Mouse (Mus musculus): Measurements from ENCODE around the gene C1rl.
"Not testable (repeated sequence)": the region's sequence is repeated elsewhere in the genome, so short reads cannot be mapped to it uniquely, and the experiment has no call there.

The C1rl gene

GRCm38 (mm10) chr6:124492842-124493561 is at the start of gene C1rl:
Gene C1rl (plus strand): TSS chr6:124493113.
- DNase-seq, result peak; percentile 92

GRCm38 (mm10) chr6:124443338-124443737 is 49.6 kb upstream of the C1rl start:
- DNase-seq, result no peak

GRCm38 (mm10) chr6:124446024-124446423 is 46.9 kb upstream of the C1rl start:
- no peak for DNase-seq

- DNase-seq, result no peak
Observed at GRCm38 (mm10) chr6:124446459-124446858, 46.5 kb upstream of the C1rl start.

- no peak for DNase-seq
Observed at GRCm38 (mm10) chr6:124447356-124447755, 45.6 kb upstream of the C1rl start.

- peak in 1 of 2 experiments; percentile 15 for DNase-seq
Observed at GRCm38 (mm10) chr6:124448186-124448852, 44.6 kb upstream of the C1rl start.

- DNase-seq, result no peak
Observed at GRCm38 (mm10) chr6:124448959-124449667, 43.8 kb upstream of the C1rl start.

GRCm38 (mm10) chr6:124449668-124450383 is 43.1 kb upstream of the C1rl start:
- DNase-seq, result no peak

- DNase-seq, result no peak
Observed at GRCm38 (mm10) chr6:124451995-124452394, 40.9 kb upstream of the C1rl start.

- DNase-seq, result peak; percentile 62 to 76
Observed at GRCm38 (mm10) chr6:124453756-124454155, 39.2 kb upstream of the C1rl start.

- no peak for DNase-seq
Observed at GRCm38 (mm10) chr6:124456243-124456642, 36.7 kb upstream of the C1rl start.

- no peak for DNase-seq
Observed at GRCm38 (mm10) chr6:124457827-124458226, 35.1 kb upstream of the C1rl start.

- no peak for DNase-seq
Observed at GRCm38 (mm10) chr6:124458505-124458904, 34.4 kb upstream of the C1rl start.

- no peak for DNase-seq
Observed at GRCm38 (mm10) chr6:124459388-124459787, 33.5 kb upstream of the C1rl start.

- no peak for DNase-seq
Observed at GRCm38 (mm10) chr6:124463881-124464291, 29.0 kb upstream of the C1rl start.

GRCm38 (mm10) chr6:124464305-124465271 is 28.3 kb upstream of the C1rl start, which contains the start of gene Clstn3:
Gene Clstn3 (minus strand): TSS chr6:124464794.
- peak; percentile 71 to 76 for DNase-seq

GRCm38 (mm10) chr6:124465299-124465698 is 27.6 kb upstream of the C1rl start:
- DNase-seq, result no peak

- DNase-seq, result no peak
Observed at GRCm38 (mm10) chr6:124465729-124466128, 27.2 kb upstream of the C1rl start.

- no peak for DNase-seq
Observed at GRCm38 (mm10) chr6:124471121-124471520, 21.8 kb upstream of the C1rl start.

- not testable (repeated sequence) for DNase-seq
Observed at GRCm38 (mm10) chr6:124471783-124472638, 20.9 kb upstream of the C1rl start.

- peak; percentile 52 to 83 for DNase-seq
Observed at GRCm38 (mm10) chr6:124472801-124473200, 20.1 kb upstream of the C1rl start.

All from kidney, postnatal 36 days (tissue).